Mouse (Mus musculus): Measurements from ENCODE around the gene Tubgcp6. TPM values are rescaled to one million over a fixed set of nuclear protein-coding genes. Genes with fewer than 3 reads are reported as not detected.
A peak's percentile ranks its signal among the peaks of the same experiment; 100 is the strongest.

Tubgcp6 gene
- polyA plus RNA-seq, 1 experiment, result 25.5 TPM

DNA sequence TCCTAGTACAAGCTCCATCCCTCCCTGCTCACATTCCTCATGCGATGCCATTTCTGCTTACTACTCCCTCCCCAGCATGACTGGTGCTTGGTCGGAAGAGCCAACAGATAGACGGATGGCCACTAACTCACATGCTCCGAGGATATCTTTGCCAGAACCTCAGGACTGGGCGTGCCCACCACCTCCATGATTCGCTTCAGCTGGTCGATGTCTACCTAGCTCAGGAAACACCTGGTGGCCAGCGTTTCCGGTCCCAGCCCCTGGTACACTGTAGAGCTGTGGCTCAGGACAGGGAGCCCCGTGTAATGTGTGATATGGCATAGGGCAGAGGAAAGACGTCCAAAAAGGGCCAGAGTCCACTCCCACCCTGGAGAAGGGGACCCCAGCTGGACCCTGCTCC lies 22.1 kb upstream of the Tubgcp6 start:
- 68% methylated on average over 11 of the region's 11 CpGs for WGBS
- DNase-seq (ENCODE audit: low read depth, low spot score), result no peak

DNA sequence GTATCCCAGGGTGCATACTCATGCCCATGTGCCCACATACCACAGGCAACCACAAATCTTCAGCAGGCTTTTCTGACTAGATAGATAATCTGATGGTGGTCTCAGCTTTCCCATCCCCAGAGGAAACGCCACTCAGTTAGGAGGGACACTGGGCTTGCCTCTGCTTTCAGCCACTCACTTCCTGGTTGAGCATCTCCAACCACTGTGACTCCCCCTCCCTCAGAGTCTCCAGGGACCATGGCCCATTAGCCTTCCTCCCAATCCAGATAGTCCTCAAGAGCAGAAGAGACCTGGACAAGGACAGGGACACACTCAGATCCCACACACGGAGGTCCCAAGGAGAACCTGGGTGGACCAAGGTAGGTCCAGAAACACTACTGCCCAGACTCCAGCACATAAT lies 20.2 kb upstream of the Tubgcp6 start:
- 75% methylated on average over 2 of the region's 2 CpGs for WGBS
- no peak for DNase-seq (ENCODE audit: low read depth, low spot score)

DNA sequence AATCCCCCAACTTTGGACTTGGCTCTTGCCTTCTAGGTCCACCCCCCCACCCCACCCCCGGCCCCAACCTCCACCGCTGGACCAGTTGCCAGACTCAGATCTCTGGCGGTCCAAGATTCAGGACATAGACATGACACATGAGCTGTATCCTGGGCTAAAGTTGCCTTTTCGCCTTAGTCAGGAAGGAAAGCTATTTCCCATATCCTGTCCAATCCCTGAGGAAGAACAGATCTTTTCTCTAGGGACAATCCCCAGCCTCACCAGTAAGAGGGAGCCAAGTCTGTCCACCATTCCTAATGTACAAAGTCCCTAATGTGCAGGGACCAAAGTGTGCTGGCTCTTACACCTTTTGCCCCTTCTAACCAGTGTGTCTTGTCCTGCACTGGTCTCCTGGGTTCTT lies 19.0 kb upstream of the Tubgcp6 start:
- no peak for DNase-seq (ENCODE audit: low read depth, low spot score)
- WGBS, result 62% methylated on average over 4 of the region's 4 CpGs

DNA sequence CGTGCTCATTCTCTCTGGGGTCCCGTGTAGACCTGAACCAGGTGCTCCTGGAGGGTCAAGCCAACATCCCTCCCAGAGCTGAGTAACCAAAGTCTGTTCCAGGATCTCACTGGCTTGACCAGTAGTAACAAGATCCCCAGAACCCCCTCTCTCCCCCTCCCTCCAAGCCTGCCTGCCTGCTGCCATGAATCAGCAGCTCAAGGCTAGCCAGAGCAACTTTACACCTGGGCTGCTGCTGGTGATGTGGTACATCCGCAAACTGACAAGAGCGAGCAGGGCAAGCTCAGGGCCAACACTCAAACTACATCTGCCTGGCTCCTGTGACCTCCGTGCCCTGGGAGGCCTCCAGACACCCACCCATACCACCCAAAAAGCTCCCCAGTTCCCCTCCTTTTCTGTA lies 18.5 kb upstream of the Tubgcp6 start:
- WGBS, result 26% methylated on average over 5 of the region's 5 CpGs
- no peak for DNase-seq (ENCODE audit: low read depth, low spot score)

DNA sequence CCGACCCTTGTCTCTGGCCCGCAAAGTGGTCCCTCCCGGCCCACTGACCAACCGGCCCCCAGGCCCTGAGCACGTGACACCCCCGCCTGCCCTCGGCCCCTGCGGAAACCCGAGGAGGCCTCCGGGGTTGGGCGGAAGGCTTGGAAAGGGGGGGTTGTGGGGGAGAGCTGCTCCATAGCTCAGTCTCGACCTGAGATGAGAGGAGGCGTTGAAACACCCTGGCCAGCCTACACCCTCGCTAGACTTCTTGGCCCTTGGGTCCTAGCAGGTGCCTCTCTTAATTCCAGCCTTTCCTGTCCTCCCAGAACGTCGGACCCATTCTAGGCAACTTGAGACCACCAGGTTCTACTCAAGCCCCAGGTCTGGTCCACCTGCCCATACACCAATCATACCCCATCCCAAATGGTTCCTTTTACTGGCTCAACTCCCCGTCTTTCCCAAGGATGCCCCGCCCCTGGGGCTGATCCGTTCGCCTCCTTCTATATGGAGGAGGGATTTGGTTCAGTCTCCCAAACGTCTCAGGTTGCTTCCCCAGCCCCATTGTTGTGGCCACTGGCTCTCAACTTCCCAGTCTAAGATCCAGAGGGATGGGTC lies 17.8 kb upstream of the Tubgcp6 start, which contains the start of gene Mapk12:
Gene Mapk12, minus strand, starts transcription at position 45 of the 594 bp plus-strand sequence.
- DNase-seq (ENCODE audit: low read depth, low spot score), result no peak
- 2% methylated on average over 21 of the region's 21 CpGs for WGBS

DNA sequence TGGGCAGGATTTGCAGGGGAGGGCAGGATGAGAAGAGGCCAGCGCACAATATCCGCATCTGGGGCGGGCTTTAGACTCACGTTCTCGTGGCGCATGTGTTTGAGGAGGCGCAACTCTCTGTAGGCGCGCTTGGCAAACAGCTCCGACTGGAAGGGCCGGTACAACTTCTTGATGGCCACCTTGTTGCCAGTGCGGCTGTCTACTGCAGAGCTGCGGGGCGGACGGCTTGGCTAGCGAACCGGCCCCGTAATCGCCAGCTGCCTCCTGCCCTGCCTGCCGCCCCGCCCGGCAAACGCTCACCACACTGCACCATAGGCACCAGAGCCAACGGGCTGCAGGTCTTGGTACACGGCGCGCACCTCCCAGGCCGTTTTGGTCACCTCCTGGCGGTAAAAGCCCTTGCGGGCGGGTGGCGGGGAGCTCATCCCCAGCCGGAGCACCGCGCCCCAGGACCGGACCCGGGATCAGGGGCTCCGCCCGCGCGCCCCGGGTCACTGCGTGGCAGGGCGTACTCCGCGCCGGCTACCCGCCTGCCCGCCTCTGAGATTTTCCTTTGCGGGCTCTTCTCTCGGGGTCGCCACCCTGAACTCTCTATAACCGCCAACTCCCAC lies 17.2 kb upstream of the Tubgcp6 start:
- no peak for DNase-seq (ENCODE audit: low read depth, low spot score)
- under 1% methylated on average over 53 of the region's 53 CpGs for WGBS

DNA sequence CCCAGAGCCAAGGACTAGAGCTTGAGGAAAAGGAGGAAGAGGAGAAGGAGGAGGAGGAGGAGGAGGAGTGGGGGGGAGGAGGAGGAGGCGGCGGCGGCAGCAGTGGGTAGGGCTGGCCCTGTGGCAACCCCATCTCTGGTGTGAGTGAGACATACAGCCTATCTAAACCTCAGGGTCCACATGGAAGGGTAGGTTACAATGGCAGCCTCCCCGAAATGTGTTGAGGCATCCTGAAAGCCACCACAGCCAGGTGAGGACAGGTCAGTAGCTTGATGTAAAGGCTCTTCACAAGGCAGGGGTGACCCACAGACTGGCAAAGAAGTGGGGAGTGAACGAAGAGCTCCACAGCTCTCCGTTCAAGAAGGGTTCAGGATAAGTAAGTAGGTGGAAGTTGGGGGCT lies 15.6 kb upstream of the Tubgcp6 start:
- WGBS, result 93% methylated on average over 6 of the region's 6 CpGs
- DNase-seq (ENCODE audit: low read depth, low spot score), result no peak

DNA sequence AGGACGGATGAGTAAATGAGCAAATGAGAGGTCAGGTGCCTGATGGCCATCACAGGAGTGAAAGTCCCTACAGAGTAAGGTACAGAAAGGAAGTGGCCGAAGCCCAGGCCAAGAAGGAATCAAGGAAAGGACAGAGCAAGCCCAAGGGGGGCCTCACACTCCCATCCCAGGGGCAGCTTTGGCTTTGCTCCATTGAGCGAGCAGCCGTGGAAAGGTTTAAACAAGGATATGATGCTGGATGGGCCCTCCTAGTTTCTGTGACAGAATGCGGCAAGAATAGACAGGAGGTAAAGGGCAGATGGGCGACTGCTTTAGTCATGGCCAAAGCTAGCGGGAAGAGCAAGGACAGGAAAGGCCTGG lies 15.1 kb upstream of the Tubgcp6 start:
- no peak for DNase-seq (ENCODE audit: low read depth, low spot score)
- WGBS, result 86% methylated on average over 7 of the region's 7 CpGs

DNA sequence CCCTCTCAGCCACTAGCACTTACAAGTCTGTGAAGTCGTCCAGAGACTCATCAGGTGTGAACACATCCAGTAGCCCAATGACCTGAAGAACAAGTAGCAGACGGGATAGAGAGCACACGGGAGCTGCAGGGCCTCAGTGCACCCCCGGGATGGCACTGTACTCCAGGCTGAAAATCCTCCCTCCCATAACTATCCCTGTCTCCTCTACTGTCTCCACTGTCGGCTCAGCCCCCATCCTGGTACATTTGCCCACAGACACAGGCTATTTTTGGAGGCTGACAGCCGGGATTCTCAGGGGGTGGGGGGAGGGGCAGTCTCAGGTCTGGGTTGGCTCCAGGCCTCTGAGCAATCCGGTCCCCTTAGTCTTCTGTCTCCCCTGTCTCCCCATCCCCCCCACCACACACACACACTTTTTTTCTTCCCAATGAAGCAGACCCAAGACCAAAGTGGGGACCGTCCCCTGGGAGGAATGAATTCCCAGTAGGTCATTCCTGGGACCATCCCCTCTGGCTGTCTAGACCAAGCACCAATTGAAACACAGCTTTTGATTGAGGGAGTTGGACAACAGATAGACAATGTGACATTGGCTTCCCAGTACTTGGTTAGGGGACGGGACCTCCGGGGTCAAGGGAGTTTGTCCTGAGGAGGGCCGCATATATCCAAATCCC lies 14.6 kb upstream of the Tubgcp6 start:
- 75% methylated on average over 11 of the region's 11 CpGs for WGBS
- DNase-seq (ENCODE audit: low read depth, low spot score), result no peak

DNA sequence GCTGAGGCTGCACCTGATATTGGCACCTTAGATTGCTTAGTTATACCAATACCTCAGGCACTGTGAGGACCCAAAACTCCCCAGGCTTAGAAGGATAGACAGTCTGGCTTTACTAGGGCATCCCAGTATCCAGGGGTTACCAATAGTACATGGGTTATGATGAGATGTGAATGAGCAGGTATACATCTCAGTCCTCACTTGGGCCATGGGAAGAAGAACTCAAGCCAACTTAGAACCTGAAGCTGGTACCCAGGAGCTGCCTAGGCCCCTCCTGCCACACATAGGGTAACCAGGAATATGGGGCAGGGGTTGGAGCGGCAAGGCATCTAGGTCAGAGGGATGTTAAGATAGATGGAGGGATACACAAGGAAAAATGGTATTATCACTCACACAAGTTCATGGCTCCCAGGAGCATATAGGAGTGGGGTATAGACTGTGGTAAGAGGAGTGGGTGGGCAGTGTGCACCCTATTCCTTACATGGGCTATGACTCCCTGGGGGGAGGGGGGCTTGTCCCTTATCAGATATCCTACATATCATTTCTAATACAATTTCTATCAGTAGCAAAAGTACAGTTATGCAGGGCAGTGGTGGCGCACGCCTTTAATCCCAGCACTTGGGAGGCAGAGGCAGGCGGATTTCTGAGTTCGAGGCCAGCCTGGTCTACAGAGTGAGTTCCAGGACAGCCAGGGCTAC lies 13.7 kb upstream of the Tubgcp6 start:
- DNase-seq (ENCODE audit: low read depth, low spot score), result no peak
- WGBS, result 95% methylated on average over 5 of the region's 5 CpGs

DNA sequence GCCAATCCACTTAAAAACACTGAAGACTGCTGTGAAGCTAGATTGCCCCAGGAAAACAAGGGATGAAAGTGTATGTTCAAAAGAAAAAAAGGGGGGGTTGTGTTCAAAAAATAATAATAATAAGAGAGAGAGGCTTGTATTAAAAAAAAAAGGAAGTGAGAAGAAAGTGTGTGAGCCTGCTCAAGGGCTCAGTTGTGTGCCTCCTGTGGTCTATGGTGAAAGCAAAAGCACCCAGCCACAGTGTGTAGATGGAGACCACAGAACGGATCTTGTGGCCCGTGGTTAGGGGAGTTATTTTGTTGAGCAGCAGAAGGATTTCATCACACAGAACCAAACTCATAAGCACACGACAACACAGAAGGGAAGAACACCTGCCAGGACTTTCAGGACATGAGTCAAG lies 8.4 kb upstream of the Tubgcp6 start:
- DNase-seq (ENCODE audit: low read depth, low spot score), result no peak
- 78% methylated on average over 3 of the region's 3 CpGs for WGBS

DNA sequence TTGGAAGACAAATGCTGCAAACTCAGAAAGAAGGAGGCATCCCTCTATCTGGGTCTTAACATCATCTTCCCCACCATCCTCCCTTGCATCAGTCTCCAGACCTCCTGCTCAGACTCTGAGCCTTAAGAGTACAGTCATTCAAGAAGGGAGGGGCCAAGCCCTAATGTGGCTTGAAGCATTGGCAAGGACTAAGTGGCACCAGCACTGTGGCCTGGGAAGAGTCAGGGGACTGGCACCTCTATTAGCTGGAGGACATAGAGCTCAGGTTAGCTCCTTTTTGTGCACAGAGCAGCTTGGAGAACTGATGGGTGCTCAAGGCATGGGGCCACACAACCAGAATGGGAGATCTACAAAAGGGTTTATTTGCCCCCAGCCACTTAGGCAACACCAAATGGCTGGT lies 7.3 kb upstream of the Tubgcp6 start:
- DNase-seq (ENCODE audit: low read depth, low spot score), result no peak

DNA sequence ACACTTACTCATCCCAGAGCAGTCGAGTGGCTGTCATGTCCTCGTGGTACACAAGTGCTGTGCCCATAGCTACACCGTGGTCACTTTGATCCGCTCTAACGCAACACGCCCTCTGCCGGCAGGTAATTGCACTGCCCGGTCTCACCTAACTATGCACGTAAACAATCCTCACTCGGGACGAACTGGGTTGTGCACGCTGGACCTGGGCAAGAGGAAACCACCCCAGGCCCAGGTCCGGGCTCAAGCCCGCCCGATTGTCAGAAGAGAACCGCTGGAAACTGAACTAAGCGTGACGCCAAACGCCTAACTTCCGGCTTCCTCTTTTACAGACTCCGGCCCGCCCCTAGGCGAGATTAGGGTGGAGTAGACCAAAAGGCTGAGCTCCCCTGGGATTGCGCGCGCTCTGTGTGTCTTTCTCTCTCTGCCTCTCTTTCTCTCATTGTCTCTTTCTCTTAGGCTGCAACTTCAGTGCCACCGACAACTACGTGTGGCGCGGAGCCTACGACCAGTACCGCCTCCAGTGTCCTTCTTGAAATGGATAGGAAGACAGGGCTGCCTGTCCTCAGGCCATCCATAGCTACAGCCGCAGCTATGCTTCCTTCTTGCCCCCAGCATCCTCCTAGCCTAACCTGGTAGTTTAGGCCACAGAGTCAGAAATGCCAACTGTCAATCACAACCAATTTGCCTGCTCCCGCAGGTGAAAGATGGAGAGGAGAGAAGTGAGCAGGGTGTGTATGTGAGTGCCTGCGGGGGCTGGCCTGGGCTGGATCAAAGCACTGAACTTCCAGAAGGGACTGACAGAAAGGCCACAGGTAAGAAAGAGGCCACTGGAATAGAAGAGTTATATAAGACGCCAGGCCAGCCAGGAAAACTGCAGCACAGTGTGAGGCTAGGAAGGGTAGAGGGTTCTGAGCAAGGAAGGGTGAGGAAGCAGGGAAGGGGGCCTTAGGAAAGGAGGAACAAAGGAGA lies 5.8 kb upstream of the Tubgcp6 start, which contains the start of gene Hdac10:
Gene Hdac10, minus strand, starts transcription at position 319 of the 969 bp plus-strand sequence.
- WGBS, result 4% methylated on average over 36 of the region's 36 CpGs
- peak; percentile 75 for DNase-seq (ENCODE audit: low read depth, low spot score)

DNA sequence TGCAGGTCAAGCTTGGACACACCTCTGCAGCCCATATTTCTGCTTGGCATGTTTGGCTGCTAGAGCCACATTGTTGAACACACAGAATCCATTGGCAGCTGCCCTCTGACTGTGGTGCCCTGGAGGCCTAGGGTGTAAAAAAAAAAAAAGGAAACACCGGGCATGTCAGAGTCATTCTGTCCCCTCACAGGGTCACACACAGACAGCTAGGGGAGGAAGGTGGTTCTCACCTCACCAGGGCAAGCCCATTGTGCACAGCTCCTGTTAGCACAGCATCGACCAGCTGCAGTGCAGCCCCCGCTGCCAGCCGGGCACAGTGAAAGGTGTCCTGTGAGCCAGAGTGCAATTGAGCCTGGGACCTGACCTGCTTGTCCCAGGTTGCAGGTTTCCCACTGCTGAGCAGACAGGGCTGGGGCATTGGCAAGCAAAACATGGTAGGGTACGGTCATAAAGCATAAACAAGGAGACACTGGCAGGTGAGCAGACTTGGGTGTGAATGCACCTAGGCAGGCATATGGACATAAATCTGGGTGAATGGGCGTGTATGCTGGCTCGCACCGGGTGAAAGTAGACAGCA lies 4.5 kb upstream of the Tubgcp6 start:
- 29% methylated on average over 8 of the region's 8 CpGs for WGBS
- DNase-seq (ENCODE audit: low read depth, low spot score), result no peak

DNA sequence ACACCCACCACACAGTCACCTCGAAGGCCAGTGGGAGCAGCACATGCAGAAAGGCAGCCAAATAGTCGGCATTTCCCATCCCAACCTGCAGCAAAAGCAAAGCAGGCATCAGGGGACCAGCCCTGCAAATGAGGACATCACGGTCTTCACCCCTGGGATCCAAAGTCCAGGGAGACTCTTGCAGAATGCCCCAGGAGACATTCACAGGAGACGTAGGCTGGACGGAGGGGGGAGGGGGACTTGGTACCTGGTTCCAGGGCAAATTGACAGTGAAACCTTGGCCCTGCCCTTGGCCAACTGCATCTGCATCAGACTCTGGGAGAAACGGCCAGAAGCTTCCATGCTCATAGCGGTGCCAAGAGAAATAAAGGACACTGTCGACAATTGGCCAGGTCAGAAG lies 3.7 kb upstream of the Tubgcp6 start:
- WGBS, result 90% methylated on average over 8 of the region's 8 CpGs
- DNase-seq (ENCODE audit: low read depth, low spot score), result no peak

DNA sequence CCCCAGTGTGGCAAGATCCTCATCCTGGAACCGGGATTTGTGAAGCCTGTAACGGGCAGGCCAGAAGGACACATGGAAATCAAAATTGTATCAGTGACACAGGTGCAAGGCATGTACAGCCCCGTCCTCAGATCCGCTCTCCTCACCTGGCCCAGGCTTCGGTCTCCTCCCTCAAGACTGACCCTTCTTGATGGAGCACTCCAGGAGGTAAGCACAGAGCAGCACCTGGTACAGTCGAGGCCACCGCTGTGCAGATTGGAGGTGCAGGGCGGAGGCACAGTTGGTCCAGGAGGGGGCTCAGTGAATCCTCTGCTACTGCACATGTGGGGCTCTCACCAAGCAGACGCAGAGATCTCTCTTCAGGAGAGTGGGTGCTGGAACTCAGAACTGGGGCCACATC lies 2.4 kb upstream of the Tubgcp6 start:
- WGBS, result 94% methylated on average over 9 of the region's 9 CpGs
- DNase-seq (ENCODE audit: low read depth, low spot score), result no peak

DNA sequence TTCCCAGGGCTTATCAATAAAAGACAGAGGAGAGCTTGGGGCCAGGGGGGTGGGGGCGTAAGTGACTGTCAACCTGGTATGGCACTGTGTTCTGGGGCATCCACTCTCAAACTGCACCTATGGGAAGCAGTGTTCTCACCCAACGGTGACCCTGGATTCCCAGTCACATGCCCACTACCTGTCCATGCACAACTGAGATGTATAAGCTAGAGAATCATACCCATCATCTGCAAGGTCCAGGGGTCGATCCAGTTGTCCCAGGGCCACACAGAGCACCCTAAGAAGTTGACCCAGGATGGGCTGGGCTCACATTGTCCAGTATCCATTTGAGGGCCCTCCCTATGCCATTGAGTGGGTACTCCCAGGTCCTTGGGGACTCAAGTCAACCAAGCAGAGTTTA lies 1.4 kb upstream of the Tubgcp6 start:
- DNase-seq (ENCODE audit: low read depth, low spot score), result no peak
- 90% methylated on average over 3 of the region's 3 CpGs for WGBS

DNA sequence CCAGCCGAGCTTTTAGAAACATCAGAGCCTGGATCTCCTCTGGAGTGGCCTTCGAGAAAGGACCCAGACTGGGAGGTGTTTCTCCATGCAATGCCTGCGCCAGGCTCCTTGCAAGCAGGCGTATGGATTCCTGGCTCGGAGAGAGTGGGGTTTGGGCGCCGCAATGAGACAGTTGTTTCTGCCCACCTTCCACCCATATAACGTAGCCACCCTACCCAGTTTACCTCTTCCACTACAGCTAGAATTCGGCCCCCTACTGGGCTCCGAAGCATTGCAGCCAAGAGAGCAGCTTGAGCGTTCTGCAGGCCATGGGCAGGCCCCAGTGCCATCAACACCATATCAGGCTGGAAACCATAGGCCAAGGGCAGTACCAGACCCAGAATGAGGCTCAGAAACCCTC lies 683 bp upstream of the Tubgcp6 start:
- DNase-seq (ENCODE audit: low read depth, low spot score), result no peak
- WGBS, result 42% methylated on average over 11 of the region's 11 CpGs

DNA sequence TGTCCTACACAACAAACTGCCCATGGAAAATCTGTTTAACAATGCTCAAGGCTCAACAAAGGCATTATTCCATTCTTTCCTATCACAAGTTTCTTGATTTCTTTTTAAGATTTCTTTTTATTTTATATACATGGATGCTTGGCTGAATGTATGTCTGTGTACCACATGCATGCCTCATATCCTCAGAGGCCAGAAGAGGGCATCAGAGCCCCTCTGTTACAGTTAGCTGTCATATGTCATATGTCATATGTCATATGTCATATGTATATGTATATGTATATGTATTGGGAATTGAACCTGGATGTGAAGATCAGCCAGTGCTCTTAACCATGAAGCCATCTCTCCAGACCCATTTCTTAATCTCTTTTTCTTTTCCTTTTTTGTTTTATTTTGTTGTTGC lies 4.9 kb downstream of the Tubgcp6 start:
- no peak for DNase-seq (ENCODE audit: low read depth, low spot score)
